Mouse (Mus musculus): ENCODE measurements around the gene Btd. TPM values are rescaled to one million over a fixed set of nuclear protein-coding genes. Genes with fewer than 3 reads are reported as not detected.
"Not testable (repeated sequence)": the region's sequence is repeated elsewhere in the genome, so short reads cannot be mapped to it uniquely, and the experiment has no call there.

Btd gene
- total RNA-seq (2022), result 10 to 100 TPM; 49.5 to 78.3 (median 62.2) TPM

DNA sequence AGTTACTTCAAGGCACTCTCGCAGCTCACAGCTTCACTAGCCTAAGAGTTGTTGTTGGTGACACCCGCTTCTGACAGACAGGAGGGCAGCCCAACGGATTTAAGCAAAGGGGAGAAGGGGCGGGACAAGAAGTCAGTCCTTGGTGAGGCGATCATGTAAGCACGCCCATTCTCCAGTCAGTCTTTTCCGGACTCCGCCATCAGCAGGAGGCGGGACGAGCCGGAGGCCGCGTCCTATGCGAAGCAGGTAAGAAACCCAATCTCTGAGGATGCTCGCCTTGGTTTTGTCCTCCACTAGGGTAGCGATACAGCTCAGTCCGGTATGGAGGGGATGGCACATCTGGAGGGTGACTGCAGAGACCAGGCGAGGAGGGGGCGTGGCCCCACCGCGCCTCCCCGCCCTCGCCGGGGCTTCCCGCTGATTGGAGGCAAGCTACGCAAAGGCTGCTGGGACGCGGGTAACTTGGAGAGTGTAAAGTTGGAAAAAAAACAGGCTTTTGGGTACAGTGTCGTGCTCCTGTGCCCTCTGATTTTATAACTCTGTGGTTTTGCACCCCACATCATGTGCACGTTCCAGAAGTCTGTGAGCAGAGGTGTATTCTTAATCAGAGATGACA is at the start of gene Btd, which contains the start of gene Hacl1:
TSS of gene Btd (plus strand) at position 139 of the 616 bp plus-strand sequence.
TSS of gene Hacl1 (minus strand) at position 397 of the 616 bp plus-strand sequence.
- DNase-seq, result peak; percentile 88

- no peak for DNase-seq
These were observed 49.6 kb upstream of the Btd start, which contains the start of gene Colq for GRCm38 (mm10) chr14:31591243-31591642. TSS of gene Colq (minus strand) at chr14:31591343.

GRCm38 (mm10) chr14:31593036-31593435 is 47.8 kb upstream of the Btd start:
- DNase-seq, result no peak

- no peak for DNase-seq
These were observed 46.1 kb upstream of the Btd start for GRCm38 (mm10) chr14:31594693-31595092.

DNA sequence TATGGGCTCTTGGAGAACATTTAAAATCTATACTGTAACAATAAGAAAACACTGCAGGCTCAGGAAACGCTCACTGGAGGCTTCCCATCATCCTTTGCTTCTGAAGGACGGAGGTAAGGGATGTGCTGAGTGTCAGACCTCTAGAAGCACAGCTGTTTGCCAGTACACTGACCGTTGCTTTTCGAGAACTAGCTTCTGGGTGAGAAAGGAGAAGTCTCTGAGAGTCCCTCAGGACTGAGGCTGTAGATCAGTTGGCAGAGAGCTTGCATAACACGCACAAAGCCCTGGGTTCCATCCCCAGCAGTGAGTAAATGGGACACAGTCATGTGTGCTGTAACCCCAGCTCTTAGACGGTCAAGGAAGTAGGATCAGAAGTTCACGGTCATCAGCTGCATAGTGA is 44.4 kb upstream of the Btd start:
- no peak for DNase-seq

DNA sequence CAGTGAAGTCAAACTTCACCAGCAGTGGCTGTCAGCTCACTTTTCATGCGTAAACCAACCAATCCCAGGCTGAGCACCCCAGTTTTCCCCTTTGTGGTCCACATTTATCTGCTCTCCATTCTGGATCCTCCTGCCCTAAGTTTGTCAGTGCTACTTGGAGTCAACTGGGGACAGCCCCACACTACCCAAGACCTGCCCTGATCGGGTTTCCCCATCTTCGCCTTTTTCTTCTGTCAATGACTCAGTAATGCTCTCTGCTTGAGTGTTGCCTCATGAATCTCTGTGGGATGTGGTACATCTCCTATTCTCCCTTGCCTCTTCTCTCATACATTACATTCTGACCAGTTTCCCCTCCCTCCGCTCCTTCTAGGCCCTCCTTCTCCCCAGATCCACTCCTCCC is 43.4 kb upstream of the Btd start:
- no peak for DNase-seq

DNA sequence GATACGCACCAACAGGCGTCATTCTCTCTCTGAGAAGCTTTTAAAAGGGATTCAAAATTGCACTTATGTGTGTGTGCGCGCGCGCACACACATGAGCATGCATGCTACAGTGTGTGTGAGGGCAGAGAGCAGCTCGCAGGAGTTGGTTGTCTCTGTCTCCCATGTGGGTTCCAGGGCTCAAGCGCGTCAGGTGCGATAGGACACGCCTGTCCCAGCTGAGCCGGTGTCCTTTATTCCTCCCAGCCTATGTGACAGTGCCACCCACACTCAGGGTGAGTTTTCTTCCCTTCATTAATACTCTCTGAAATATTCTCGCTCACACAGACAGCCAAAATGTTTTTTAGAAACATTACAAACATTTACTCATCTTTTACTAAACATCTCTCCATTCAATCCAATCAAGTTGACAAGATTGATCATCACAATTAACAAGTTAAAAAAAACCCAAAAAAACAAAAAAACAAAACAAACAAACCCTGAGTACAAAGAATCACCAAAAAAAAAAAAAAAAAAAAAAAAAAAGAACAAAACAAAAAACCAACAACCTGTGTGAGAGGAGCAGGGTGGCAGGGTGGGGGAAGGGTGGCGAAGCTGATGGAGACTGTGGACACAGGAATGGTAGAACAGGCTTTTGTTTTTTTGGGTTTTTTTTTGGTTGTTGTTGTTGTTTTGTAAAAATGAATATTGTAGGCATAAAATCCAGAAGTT is 38.8 kb upstream of the Btd start:
- DNase-seq, result no peak

- DNase-seq, result not testable (repeated sequence)
These were observed 38.2 kb upstream of the Btd start for GRCm38 (mm10) chr14:31602616-31602979.

DNA sequence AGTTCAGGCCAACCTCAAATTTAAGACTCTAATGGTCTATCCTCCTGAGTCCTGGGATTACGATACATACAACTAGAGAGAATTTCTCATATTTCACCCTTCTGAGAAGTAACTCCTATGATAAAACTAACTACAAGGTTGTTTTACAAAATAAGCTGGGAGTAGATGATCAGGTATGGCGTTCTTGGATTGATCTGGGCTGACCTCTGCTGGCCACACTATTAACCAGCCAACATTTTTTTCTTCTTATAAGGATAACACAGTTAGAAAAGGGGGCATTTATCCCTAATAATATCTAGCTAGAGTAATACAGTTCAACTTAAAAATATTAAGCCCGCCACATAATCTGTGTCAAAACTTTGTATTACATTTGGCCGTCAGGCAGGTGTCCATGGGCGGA is 35.9 kb upstream of the Btd start:
- DNase-seq, result no peak

- no peak for DNase-seq
These were observed 35.3 kb upstream of the Btd start for GRCm38 (mm10) chr14:31605514-31605913.

GRCm38 (mm10) chr14:31611986-31612385 is 28.8 kb upstream of the Btd start:
- no peak for DNase-seq

- no peak for DNase-seq
These were observed 27.2 kb upstream of the Btd start for GRCm38 (mm10) chr14:31613671-31614070.

- DNase-seq, result no peak
These were observed 23.6 kb upstream of the Btd start for GRCm38 (mm10) chr14:31617204-31617603.

GRCm38 (mm10) chr14:31617997-31618396 is 22.8 kb upstream of the Btd start:
- DNase-seq, result no peak

- DNase-seq, result no peak
These were observed 20.1 kb upstream of the Btd start for GRCm38 (mm10) chr14:31620591-31621223.

DNA sequence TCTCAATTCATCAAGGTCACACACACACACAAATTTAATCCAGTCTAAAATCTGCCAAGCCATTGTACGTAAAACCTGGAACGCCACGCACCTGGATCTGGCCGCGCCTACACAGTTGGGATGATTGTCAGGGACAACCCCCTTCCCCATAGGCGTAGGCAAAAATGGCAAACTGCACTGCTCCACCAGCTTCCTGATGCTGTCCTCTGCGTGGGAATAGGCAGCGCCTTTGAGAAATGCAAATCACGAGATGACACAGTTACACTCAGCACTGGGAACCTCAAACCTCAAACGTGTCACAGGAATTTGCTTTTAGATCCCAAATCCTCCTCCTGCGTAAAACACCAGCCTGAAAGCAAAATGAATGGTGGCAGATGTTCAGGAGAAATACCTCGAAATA is 18.1 kb upstream of the Btd start:
- no peak for DNase-seq

- DNase-seq, result no peak
These were observed 10.2 kb upstream of the Btd start for GRCm38 (mm10) chr14:31630677-31631076.

DNA sequence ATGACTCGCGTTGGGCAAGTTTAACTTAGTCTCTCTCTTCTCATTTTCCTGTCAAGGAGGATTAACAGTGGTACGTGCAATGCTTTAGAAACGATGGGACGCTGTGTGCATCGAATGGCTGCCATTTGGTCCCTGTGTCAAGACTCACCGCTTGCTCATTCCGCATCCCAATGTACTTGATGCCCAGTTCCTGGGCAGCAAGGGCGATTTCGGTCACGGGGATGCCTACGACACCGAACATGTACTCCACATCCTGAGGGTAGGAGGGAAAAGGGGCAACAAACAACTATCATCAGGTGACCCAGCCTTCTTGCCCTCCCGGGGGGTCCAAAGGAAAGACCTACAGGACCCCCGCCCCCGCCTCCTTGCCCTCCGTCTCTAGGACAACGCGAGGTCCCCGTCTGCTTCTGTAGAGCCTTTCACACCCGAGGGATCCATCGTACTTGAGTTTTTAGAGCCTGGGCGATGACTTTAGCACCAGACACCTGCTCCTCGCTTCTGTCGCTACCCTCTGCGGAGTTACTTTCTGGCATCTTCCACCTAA is 410 bp upstream of the Btd start, which contains the start of gene Gm49387:
TSS of gene Gm49387 (minus strand) at position 533 of the 544 bp plus-strand sequence.
- no peak for DNase-seq

DNA sequence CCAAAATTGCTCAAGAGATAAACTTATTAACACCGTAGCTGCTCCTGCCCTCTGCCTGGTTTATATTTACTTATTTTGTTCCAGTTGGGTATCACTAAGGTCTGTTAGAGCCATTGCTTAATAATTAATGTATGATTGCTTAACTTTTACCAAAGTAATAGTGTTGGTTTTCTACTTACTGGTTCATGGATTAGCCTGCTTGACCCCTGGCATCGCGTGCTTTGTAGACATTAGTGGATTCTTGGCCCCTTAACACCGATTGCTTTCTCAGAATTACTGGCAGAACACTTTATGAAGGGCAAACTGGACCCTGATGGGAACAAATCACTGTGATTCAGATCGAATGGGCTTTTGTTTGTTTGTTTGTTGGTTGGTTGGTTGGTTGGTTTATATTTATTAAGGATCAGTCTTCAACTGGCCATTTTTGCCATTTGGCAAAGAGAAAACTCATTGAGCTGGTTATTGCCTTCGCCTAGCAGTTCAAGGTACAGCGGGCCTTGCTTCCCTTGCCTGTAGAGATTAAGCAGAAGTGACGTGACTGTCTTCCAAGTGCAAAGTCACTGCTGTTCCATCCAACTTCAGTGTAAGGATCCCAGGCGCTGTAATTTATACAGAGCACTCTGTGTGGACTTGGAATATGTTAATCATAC is 803 bp downstream of the Btd start:
- DNase-seq, result no peak

DNA sequence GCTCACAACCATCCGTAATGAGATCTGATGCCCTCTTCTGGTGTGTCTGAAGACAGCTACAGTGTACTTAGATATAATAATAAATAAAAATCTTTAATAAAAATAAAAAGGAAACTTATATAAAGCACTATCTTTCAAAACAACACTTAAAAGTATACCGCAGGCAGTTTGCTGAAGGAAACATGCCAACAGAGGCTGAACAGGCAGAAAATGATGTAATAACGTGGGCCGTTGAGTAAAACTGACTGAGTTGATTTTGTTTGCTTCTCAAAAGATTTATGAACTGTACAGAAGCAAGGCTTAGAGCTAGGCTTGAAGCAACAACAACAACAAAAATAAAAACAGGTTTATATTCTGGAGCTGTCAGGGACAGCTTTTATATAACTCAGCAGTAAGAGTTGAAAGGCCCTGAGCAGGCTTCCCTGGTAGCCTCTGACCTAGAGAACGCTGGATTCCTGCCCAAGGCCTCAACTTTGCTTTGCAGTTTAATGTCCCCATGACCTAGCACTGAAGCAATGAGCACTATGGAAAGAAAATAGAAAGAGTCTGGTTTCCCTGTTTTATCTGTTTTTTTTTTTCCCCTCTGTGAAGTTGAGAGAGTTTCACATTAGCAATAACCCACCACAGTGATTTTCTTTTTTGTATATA is 3.5 kb downstream of the Btd start:
- DNase-seq, result peak; percentile 77

GRCm38 (mm10) chr14:31644931-31645547 is 4.2 kb downstream of the Btd start:
- DNase-seq, result no peak

GRCm38 (mm10) chr14:31645920-31646319 is 5.1 kb downstream of the Btd start:
- no peak for DNase-seq

All from adrenal gland, adult 8-10 months (tissue).